Mouse (Mus musculus) myocyte (in vitro differentiated cells): ENCODE measurements around the gene Mff. TPM values are rescaled to one million over a fixed set of nuclear protein-coding genes. Genes with fewer than 3 reads are reported as not detected.
A peak's percentile ranks its signal among the peaks of the same experiment; 100 is the strongest.

Source experiments
- H3K27me3 ChIP-seq: one replicate; pipeline ENCODE4 v1.6.1; 2011; ENCODE audit not compliant: control insufficient read depth, insufficient read depth, insufficient read length
- H3K36me3 ChIP-seq: one replicate; pipeline ENCODE4 v1.6.1; 2011; ENCODE audit not compliant: control insufficient read depth, insufficient read depth
- H3K4me2 ChIP-seq: one replicate; pipeline ENCODE4 v1.6.1; 2011; ENCODE audit warnings: low read depth, control low read depth
- H3K4me3 ChIP-seq: one replicate; pipeline ENCODE4 v1.5.1; 2011; ENCODE audit warnings: mild to moderate bottlenecking, control low read depth, moderate library complexity
- H3K79me2 ChIP-seq: one replicate; pipeline ENCODE4 v1.6.1; 2011; ENCODE audit not compliant: control insufficient read depth, insufficient read depth
- H3ac ChIP-seq: one replicate; pipeline ENCODE4 v1.6.1; 2011; ENCODE audit not compliant: control insufficient read depth, insufficient read length
- CEBPB ChIP-seq: IDR thresholded peaks from 2 replicates; pipeline ENCODE4 v1.6.1; 2011; ENCODE audit warnings: mild to moderate bottlenecking, moderate library complexity; ENCODE audit not compliant: poor library complexity, insufficient read depth, severe bottlenecking
- E2F4 ChIP-seq: IDR thresholded peaks from one replicate; pipeline ENCODE4 v1.6.1; 2011; ENCODE audit warnings: mild to moderate bottlenecking, control low read depth, moderate library complexity; ENCODE audit not compliant: insufficient read depth
- MAX ChIP-seq: IDR thresholded peaks from one replicate; pipeline ENCODE4 v1.6.1; 2011; ENCODE audit warnings: low read depth, mild to moderate bottlenecking, control low read depth
- MYOD1 ChIP-seq, 3 experiments: IDR thresholded peaks; one replicate each; pipeline ENCODE4 v1.6.1; 2011; ENCODE audit warnings: control low read depth in 2 of 3, low read depth in 2 of 3, mild to moderate bottlenecking in 2 of 3, moderate library complexity in 1 of 3; ENCODE audit not compliant: insufficient read length in 2 of 3, control insufficient read depth in 1 of 3
- MYOG ChIP-seq, 3 experiments: IDR thresholded peaks; one replicate each; pipeline ENCODE4 v1.6.1; 2011; ENCODE audit warnings: control low read depth in 2 of 3, low read depth in 2 of 3, mild to moderate bottlenecking in 2 of 3; ENCODE audit not compliant: insufficient read length in 2 of 3, control insufficient read depth in 1 of 3, insufficient read depth in 1 of 3
- POLR2A ChIP-seq: IDR thresholded peaks from one replicate; pipeline ENCODE4 v1.6.1; 2011; ENCODE audit warnings: low read depth, mild to moderate bottlenecking, control low read depth, moderate library complexity; ENCODE audit not compliant: insufficient read length
- POLR2AphosphoS2 ChIP-seq: IDR thresholded peaks from one replicate; pipeline ENCODE4 v1.6.1; 2011; ENCODE audit warnings: low read depth, control low read depth; ENCODE audit not compliant: insufficient read length
- REST ChIP-seq: IDR thresholded peaks from one replicate; pipeline ENCODE4 v1.6.1; 2011; ENCODE audit warnings: mild to moderate bottlenecking, control low read depth, moderate library complexity; ENCODE audit not compliant: insufficient read depth, insufficient read length
- SRF ChIP-seq: IDR thresholded peaks from one replicate; pipeline ENCODE4 v1.6.1; 2011; ENCODE audit warnings: low read depth; ENCODE audit not compliant: control insufficient read depth, insufficient read length
- TCF12 ChIP-seq: IDR thresholded peaks from one replicate; pipeline ENCODE4 v1.6.1; 2011; ENCODE audit warnings: mild to moderate bottlenecking, control low read depth; ENCODE audit not compliant: poor library complexity, insufficient read depth, severe bottlenecking
- TCF3 ChIP-seq: IDR thresholded peaks from one replicate; pipeline ENCODE4 v1.6.1; 2011; ENCODE audit warnings: low read depth, control low read depth; ENCODE audit not compliant: insufficient read length
- USF1 ChIP-seq: IDR thresholded peaks from one replicate; pipeline ENCODE4 v1.6.1; 2011; ENCODE audit warnings: low read depth, mild to moderate bottlenecking, control low read depth, moderate library complexity
- polyA plus RNA-seq: library from polyadenylated mRNA; unstranded; fragments of >200 nt; fragmentation: generic; extraction: Trizol; gene quantifications from one replicate; pipeline ENCODE4 v1.2.1, GENCODE M21; 2012; ENCODE audit warnings: missing spikeins

Gene Mff
- polyA plus RNA-seq, 1 experiment: 121 TPM

GRCm38 (mm10) chr1:82795211-82795610 lies 70.5 kb downstream of the Mff start:
- H3K79me2 ChIP-seq: no peaks in the 10 kb centered on the region
- H3K4me2 ChIP-seq: no peak overlapping the region
- no peak overlapping the region for H3K4me3 ChIP-seq
- H3K27me3 ChIP-seq: no peaks in the 10 kb centered on the region
- no peaks in the 10 kb centered on the region for H3K36me3 ChIP-seq
- no peak overlapping the region for H3ac ChIP-seq
- TF ChIP-seq USF1 (no peak), POLR2AphosphoS2 (no peak), MAX (no peak), TCF3 (no peak), REST (no peak), CEBPB (no peak), MYOG (IDR thresholded peaks at IDR 0.05; ENCODE audit: control insufficient read depth in 1 of 3, insufficient read depth in 1 of 3, insufficient read length in 2 of 3, low read depth in 2 of 3) (no peak), E2F4 (no peak), SRF (no peak), MYOD1 (IDR thresholded peaks at IDR 0.05; ENCODE audit: control insufficient read depth in 1 of 3, insufficient read length in 2 of 3, low read depth in 2 of 3) (no peak)

GRCm38 (mm10) chr1:82795702-82796443 lies 71.2 kb downstream of the Mff start:
- TF ChIP-seq TCF12 (no peak), MYOG (IDR thresholded peaks at IDR 0.05; ENCODE audit: control insufficient read depth in 1 of 3, insufficient read depth in 1 of 3, insufficient read length in 2 of 3, low read depth in 2 of 3) (no peak), TCF3 (no peak), E2F4 (no peak), CEBPB (no peak), MAX (no peak), USF1 (no peak), POLR2A (no peak), MYOD1 (IDR thresholded peaks at IDR 0.05; ENCODE audit: control insufficient read depth in 1 of 3, insufficient read length in 2 of 3, low read depth in 2 of 3) (no peak), REST (no peak)
- Histone ChIP-seq H3K36me3 (no peaks in the 10 kb centered on the region), H3K79me2 (no peaks in the 10 kb centered on the region), H3K4me3 (no peak overlapping the region), H3K4me2 (no peak overlapping the region), H3ac (no peak overlapping the region), H3K27me3 (no peaks in the 10 kb centered on the region)

DNA sequence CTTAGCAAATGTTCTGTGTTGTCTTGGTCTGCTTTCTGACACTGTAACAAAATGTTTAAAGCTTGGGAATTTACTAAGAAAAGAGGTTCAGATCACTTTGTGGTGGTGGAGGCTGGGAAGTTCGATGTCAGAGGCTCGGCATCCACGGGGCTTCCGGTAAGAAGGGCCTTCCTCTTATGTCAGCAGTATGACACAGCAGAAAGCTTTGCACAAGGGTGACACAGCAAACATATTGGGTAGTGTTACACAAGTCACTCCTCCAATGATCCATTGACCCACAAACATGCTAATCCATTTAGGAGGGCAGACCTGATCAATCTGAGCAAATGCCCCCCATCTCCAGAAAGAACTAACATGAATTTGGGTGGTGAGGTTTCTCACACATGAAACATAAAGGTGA lies 72.4 kb downstream of the Mff start:
- Histone ChIP-seq H3K27me3 (no peaks in the 10 kb centered on the region), H3K4me2 (no peak overlapping the region), H3K79me2 (no peaks in the 10 kb centered on the region), H3K36me3 (no peaks in the 10 kb centered on the region), H3ac (no peak overlapping the region), H3K4me3 (no peak overlapping the region)
- TF ChIP-seq MYOG (IDR thresholded peaks at IDR 0.05; ENCODE audit: control insufficient read depth in 1 of 3, insufficient read depth in 1 of 3, insufficient read length in 2 of 3, low read depth in 2 of 3) (no peak), E2F4 (no peak), MYOD1 (IDR thresholded peaks at IDR 0.05; ENCODE audit: control insufficient read depth in 1 of 3, insufficient read length in 2 of 3, low read depth in 2 of 3) (no peak), TCF12 (no peak), REST (no peak), POLR2AphosphoS2 (no peak), USF1 (no peak), TCF3 (no peak), MAX (no peak), SRF (no peak), CEBPB (no peak), POLR2A (no peak)

GRCm38 (mm10) chr1:82798304-82798703 lies 73.6 kb downstream of the Mff start:
- H3K36me3 ChIP-seq: no peaks in the 10 kb centered on the region
- no peaks in the 10 kb centered on the region for H3K79me2 ChIP-seq
- no peak for TF ChIP-seq E2F4
- TF ChIP-seq MAX: no peak
- TF ChIP-seq POLR2A: no peak
- no peak for TF ChIP-seq MYOG (IDR thresholded peaks at IDR 0.05; ENCODE audit: control insufficient read depth in 1 of 3, insufficient read depth in 1 of 3, insufficient read length in 2 of 3, low read depth in 2 of 3)
- TF ChIP-seq CEBPB: no peak
- TF ChIP-seq MYOD1 (IDR thresholded peaks at IDR 0.05; ENCODE audit: control insufficient read depth in 1 of 3, insufficient read length in 2 of 3, low read depth in 2 of 3): no peak
- no peak for TF ChIP-seq SRF
- TF ChIP-seq TCF12: no peak
- TF ChIP-seq POLR2AphosphoS2: no peak
- no peak for TF ChIP-seq USF1
- no peak for TF ChIP-seq REST
- TF ChIP-seq TCF3: no peak
- H3K4me2 ChIP-seq: no peak overlapping the region
- H3K4me3 ChIP-seq: no peak overlapping the region
- no peak overlapping the region for H3ac ChIP-seq
- H3K27me3 ChIP-seq: no peaks in the 10 kb centered on the region

DNA sequence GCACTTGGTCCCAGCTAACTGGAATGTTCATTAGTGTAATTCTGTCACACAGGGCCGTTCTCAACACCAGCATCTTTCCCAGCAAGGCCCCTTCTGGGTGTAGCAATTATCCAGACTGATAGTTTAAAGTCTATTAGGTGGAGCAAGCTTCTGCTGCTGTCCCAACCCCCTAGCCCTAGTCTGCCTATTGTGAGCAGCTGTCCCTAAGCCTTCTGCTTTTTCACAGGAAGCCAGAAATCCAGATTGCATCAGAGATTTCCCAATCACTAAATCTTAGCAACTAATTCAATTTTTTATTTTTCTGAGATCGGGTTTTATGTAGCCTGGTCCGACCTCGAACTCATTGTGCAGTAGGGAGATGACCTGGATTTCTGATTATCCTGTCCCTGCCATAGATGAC lies 74.2 kb downstream of the Mff start:
- TF ChIP-seq CEBPB (peak; percentile 34; the same call in 1 of the 2 replicates), POLR2A (no peak)
- no peaks in the 10 kb centered on the region for H3K27me3 ChIP-seq
- H3K4me3 ChIP-seq: no peak overlapping the region
- H3ac ChIP-seq: no peak overlapping the region
- H3K4me2 ChIP-seq: no peak overlapping the region
- H3K36me3 ChIP-seq: no peaks in the 10 kb centered on the region
- H3K79me2 ChIP-seq: no peaks in the 10 kb centered on the region
